Mouse (Mus musculus): Measurements from ENCODE around the gene Casz1.

GRCm38 (mm10) chr4:148936111-148936510 lies 131.9 kb downstream of the Casz1 start:
- TF ChIP-seq CTCF (IDR thresholded peaks at IDR 0.05) (no peak), EP300 (IDR thresholded peaks at IDR 0.05) (no peak)
